Mouse (Mus musculus) left cerebral cortex, adult 18-20 months (tissue): ENCODE measurements around the gene D8Ertd738e. TPM values are rescaled to one million over a fixed set of nuclear protein-coding genes. Genes with fewer than 3 reads are reported as not detected.
A peak's percentile ranks its signal among the peaks of the same experiment; 100 is the strongest.

Experiments
- DNase-seq, 2 experiments: peaks; one replicate each; pipeline ENCODE4 v3.0.0; 2021 to 2022; ENCODE audit warnings: low spot score in 2 of 2, mixed read lengths in 1 of 2
- microRNA-seq, 2 experiments: library from miRNA; unstranded; fragments of <30 nt; microRNA quantifications; one replicate each; pipeline ENCODE4 v1.2.0; 2021
- total RNA-seq, 2 experiments: library from RNA; stranded (reverse); gene quantifications; 2 replicates each; pipeline ENCODE4 v1.2.3; 2021

D8Ertd738e gene
- total RNA-seq, 2 experiments from 2014 or later: 136 to 146 TPM

DNA sequence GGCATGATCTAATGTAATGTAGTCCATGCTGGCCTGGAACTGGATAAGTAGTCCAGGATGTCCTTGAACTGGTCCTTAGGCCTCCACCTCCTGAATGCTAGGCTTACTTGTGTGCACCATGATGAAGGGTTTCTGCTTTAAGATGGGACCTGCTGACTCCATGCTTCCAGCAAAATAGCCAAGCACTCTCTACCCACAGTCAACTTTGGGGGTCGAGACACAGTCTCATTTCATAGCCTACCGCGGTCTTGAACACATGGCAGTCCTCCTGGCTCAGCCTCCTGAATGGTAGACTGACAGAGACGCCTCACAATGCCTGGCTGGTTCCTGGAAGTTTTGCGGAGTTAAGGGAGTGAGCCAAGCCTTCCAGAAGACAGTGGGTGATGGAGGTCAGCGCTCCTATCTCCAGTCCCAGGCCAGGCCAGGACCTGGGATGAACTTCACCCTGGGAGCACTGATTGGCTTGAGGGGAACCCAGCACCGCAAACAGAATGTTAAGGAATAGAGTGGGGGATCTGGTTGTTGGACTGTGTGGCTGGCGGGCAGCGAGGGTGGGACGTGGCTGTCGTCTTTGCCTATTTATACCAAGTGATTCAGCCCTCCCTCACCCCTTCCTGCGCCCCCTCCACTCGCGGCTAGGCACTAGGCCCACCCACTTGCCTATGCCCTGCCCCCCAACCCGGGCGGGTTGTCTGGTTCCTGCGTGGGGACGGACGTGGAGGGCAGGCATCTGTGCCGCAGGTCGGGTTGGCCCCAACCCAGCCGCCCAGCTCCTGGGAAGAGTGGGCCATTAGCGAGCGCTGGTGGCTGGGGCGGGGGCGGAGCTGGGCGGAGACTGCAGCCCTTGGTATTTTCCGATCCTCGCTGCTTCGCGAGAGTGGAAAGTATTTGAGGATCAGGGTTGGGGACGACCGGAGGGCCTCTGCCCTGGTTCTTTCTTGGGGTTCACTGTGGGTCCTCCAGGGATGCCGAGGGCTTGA, 46.3 kb downstream of the D8Ertd738e start:
- peak; percentile 74 to 84 for DNase-seq

DNA sequence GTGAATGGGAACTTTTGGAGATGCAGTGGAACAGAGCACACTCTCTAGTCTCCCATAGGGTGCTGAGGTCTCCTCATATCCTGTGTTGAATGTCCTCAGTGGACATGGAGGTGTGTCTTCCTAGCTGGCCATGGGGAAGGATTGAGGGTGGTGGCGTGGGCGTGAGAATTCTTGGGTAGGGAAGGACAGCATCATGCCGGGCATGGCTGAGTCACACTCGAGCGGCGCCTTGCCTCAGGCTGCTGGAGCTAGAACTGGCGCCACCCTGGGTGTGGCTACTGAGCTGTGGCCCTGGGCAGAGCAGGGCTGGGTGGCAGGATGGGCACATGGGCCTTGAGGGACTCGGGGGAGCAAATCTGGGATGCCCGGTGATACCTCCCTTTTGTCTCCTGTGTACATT, 47.1 kb downstream of the D8Ertd738e start:
- peak; percentile 70 to 73 for DNase-seq

DNA sequence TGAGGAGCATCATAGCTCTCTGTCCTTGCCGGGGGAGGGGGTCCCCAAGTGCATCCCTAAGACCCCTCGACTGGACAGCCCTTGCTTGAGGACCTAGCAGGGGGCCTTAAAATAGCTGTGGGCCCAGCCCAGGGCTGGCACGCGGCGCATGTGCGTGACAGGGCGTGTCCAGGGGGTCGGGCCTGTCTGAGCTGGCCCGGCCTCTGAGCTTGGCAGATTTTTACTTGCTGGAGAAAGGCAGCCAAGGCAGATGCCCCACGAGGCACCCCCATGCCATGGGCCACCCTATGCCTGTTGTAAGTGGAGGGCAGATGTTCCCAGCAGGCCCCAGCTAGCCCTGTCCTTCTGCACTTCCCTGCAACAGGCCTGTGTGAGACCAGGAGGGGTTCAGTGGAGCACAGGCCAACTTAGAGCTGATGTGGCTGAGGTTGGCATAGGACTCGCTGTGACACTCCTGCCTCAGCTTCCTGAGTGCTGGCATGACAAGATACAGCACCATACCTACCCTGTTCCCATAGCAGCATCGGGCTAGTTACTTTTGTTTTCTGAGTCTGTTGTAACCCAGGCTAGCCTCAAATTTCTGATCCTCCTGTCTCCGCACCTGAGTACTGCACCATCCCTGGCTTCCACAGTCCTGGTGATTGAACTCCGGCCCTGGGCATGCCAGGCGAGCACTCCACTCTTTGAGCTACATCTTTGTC, 47.8 kb downstream of the D8Ertd738e start:
- peak in 1 of 2 experiments; percentile 63 for DNase-seq

DNA sequence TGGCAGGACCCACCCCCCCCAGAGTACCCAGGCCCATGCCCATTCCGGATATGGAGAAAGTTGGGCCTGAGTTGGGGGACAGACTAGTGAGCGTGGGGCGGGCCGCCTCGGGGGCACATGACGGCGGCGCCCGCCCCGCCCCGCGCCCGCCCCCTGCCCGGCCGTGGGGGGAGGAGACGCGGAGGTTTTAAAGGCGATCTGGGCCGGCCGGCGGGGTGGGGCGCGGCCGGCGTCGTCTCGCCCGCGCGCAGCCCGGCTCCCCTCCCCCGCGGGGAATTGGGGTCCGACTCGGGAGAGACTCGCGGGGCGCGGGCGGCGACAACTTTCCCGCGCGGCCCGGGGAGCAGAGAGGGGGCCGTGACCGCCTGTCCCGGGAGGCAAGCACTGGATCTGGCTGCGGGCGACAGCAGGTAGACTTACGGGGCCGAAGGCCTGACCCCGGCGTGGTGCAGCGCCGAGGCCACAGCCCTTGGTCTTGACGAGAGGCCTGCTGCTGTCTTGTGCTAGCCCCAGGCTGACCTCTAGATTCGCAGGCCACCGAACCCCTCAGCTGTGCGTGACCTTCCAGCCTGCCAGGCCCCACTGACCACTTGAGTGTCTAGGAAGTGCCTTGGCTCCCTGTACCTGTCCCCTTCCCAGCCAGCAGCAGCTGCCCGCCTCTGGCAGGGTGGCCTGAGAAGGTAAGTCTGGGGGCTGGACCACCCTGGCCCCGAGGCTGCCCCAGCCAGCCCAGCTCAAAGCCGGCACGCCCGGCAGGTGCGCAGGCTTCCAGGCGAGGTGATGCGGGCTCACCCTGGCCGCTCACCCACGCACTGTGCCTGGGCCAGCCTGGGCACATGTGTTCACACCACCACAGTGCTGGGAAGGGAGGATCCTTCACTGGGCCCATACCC, 48.6 kb downstream of the D8Ertd738e start:
- DNase-seq: peak in 1 of 2 experiments; percentile 61

DNA sequence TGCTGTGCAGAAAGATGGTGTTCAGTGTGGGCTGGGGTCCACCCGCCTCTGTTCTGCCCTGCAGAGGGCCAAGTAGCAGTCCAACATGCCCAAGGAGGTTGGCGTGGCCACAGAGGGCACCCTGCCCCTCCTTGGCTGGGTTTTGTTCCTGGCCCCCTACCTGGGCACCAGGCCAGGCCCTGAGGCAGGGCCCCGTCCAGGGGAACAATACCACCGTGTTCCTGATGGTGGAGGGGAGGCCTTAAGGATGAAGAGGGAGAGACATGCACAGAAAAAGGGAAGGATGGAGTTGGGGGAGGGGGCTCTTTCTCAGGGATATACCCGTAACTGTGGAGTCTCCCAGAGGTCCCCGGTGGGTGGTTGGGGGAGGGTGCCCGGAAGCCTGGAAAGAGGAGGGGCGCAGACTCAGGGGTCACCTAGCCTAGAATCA, 49.4 kb downstream of the D8Ertd738e start:
- no peak for DNase-seq

DNA sequence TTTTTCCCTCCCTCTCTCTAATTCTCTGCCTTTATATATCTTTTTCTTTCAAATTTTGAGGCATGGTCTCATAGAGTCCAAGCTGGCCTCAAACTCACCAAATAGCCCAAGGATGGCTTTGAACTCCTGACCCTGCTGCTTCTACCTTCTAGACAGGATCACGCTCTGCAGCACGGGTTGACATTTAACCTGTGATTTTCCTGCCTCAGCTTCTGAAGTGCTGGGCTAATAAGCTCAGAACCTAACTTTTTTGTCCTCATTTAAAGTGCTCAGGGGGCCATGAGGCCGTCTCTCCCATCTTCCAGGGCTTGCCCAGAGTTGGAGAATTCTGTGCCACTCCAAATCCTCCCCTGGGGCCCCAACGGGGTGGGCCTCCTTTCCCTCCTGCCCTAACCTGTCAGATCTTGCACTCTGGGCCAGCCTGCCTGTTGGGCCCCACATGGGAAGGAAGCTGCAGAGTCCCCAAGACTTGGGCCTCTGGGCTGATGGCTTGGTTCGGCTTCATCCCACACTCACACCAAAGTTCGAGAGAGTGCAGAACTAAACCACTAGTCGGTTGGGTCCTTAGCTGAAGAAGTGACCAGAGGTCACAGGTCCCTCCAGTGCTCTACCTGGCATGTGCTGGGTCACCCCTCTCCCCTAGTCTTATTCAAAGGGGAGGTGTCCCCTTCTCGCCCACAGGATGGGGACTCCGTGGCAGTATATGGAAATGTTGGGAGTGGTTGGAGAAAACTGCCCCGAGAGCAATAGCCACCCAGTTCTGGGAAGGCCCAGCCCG, 50.0 kb downstream of the D8Ertd738e start:
- DNase-seq: no peak

DNA sequence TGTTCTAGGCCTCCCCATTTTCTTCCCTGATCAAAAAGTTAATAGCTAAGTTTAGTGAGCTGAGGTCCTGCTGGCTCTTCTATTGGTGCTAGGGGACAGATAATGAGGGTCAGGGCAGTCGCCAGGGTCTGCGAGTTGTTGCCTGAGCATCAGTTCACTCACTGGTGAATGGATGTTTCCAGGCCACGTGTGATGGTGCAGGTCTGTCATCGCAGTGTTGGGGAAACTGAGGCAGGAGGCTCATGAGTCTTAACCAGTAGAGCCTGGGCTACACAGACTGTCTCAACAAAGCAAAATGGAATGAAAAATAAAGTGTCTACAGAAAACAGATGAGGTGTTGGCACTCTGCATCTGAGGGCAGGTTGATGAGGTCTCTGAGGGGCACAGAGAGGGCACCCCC, 50.6 kb downstream of the D8Ertd738e start:
- DNase-seq: no peak

DNA sequence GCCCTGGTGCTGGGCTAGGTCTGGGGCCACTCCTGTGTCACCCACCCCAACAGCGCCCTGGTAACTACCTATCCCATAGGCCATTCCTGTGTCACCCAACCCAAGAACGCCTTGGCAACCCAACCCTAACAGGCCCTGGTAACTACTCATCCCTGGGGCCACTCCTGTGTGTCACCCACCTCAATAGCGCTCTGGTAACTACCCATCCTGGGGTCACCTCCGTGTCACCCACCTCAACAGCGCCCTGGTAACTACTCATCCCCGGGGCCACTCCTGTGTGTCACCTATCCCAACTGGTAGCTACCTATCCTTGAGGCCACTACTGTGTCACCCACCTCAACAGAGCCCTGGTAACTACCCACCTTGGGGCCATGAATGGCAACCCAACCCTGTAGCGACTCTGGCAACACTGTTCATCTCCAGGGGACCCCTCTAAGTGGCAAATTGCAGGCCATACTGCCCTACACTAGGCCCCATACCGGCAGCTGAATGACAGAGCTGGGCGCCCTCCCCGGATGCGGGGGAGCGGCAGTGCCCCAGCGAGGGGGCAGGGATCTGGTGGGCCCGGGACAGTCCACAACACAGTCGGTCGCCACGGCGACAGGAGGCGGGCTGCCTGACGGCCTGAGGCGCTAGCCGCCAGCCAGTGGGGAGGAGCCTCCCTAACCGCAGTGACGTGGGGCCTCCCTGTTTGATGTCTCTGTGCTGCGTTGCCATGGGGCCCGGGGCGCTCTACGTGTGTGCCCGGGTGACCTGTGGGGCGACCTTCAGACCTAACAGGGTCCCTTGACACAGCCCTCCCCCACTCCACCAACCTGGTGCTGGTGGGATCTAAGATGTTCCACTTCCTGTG, 51.4 kb downstream of the D8Ertd738e start:
- peak; percentile 72 to 86 for DNase-seq

DNA sequence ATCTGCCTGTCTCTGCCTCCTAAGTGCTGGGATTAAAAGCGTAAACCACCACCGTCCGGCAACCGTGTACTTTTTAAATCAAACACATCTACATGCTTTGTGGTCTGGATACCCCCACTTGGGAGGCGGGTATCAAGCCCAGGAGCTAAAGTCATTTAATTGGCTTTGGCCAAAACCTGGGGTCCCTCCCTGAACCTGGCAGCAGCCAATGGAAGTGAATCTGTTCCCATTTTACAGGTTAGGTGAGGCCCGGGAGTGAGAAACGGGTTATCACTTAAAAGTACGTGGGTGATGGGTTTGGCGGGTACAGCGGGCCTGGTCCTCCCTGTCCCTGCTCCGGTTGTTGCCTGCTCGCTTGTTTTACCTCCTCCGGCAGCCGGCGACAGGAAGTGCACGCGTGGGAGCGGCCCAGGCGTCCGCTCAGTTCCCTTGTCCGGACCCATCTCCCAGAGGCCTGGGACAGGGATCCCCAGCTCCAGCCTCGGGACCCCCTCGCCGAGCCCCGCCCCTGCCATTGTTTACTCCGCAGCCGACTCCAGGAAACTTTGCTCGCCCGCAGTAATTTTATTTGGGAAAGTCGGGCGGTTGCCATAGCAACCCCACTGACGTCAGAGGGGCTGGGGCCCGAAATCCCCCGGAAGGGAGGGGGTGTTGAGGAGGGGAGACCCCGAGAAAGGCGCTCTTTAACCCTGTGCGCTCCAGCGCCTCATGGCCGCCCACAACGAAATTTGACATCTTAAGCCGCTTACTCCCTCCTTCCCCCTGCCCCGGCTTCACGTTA, 52.2 kb downstream of the D8Ertd738e start:
- DNase-seq: peak; percentile 64 to 69

Small RNA genes within 50 kb of the gene (microRNA-seq; reads per million reads assigned to microRNA genes)
- 12,412 to 13,142 reads per million in 2 experiments for gene Mir23a
- 0 reads per million in 2 experiments for gene Mir24-2
- 161 to 163 reads per million in 2 experiments for gene Mir27a
- gene Mir3074-2: 0 reads per million in 2 experiments

Other genes with a start within 250 kb of the D8Ertd738e start
- gene 1700067K01Rik, start 248.2 kb downstream of the D8Ertd738e start, total RNA-seq: under 1 TPM; 0.42 to 0.53 TPM
- gene 2210011C24Rik, start 237.5 kb downstream of the D8Ertd738e start, total RNA-seq: under 1 TPM in 1 of 2 experiments, not detected in 1; 0.61 TPM
- gene Palm3, start 228.2 kb downstream of the D8Ertd738e start, total RNA-seq: 1 to 10 TPM; 1.8 to 2.7 TPM
- under 1 TPM; 0.30 to 0.52 TPM for gene Il27ra, start 207.1 kb downstream of the D8Ertd738e start, total RNA-seq
- not detected for gene Rln3, start 204.7 kb downstream of the D8Ertd738e start, total RNA-seq
- gene Gm10643, start 184.6 kb downstream of the D8Ertd738e start, total RNA-seq: 1 to 10 TPM; 2.9 to 3.5 TPM
- 10 to 100 TPM; 23.1 to 25.3 TPM for gene Rfx1, start 182.9 kb downstream of the D8Ertd738e start, total RNA-seq
- gene Dcaf15, start 145.0 kb downstream of the D8Ertd738e start, total RNA-seq: 10 to 100 TPM; 17.7 to 18.2 TPM
- not detected for gene Podnl1, start 123.7 kb downstream of the D8Ertd738e start, total RNA-seq
- gene Cc2d1a, start 101.8 kb downstream of the D8Ertd738e start, total RNA-seq: 10 to 100 TPM; 47.1 to 55.6 TPM
- gene 4930432K21Rik, start 101.7 kb downstream of the D8Ertd738e start, total RNA-seq: 1 to 10 TPM; 2.0 to 3.1 TPM
- gene Nanos3, start 64.5 kb downstream of the D8Ertd738e start, total RNA-seq: 1 to 10 TPM in 1 of 2 experiments, under 1 TPM in 1; 0.70 to 2.0 TPM
- 10 to 100 TPM; 16.8 to 19.1 TPM for gene Zswim4, start 12.7 kb downstream of the D8Ertd738e start, total RNA-seq
- 10 to 100 TPM; 13.2 to 15.6 TPM for gene Mri1, start 7.6 kb upstream of the D8Ertd738e start, total RNA-seq
- gene Ccdc130, start 20.7 kb upstream of the D8Ertd738e start, total RNA-seq: 10 to 100 TPM; 21.0 to 23.5 TPM
- 100 to 1,000 TPM; 188 to 195 TPM for gene Cacna1a, start 138.7 kb upstream of the D8Ertd738e start, total RNA-seq